Mouse (Mus musculus) embryonic facial prominence, embryonic 11.5 days (tissue): ENCODE results near the gene Vps26a. TPM values are rescaled to one million over a fixed set of nuclear protein-coding genes. Genes with fewer than 3 reads are reported as not detected.

ENCODE experiments used
- ATAC-seq: fragments of 200-750 bp; cut with Nextera tagmentation; replicated peaks from 2 replicates; pipeline ENCODE4 v1.8.0; 2017; ENCODE audit warnings: low read depth; ENCODE audit not compliant: insufficient number of reproducible peaks, low FRiP score, low TSS enrichment
- DNase-seq: peaks from one replicate; pipeline ENCODE4 v3.0.0-alpha.2; 2015; ENCODE audit warnings: low spot score
- H3K27ac ChIP-seq: fragments of 300-500 bp; sonication (generic); replicated peaks from 2 replicates; pipeline ENCODE4 v1.5.1; 2014; ENCODE audit warnings: mild to moderate bottlenecking, low read depth, low read length, control low read depth
- H3K27me3 ChIP-seq: fragments of 300-500 bp; sonication (generic); 2 replicates; pipeline ENCODE4 v1.6.1; 2014; ENCODE audit warnings: mild to moderate bottlenecking, low read length, moderate library complexity, mixed read lengths; ENCODE audit not compliant: control insufficient read depth, insufficient read depth
- H3K36me3 ChIP-seq: fragments of 300-500 bp; sonication (generic); replicated peaks from 2 replicates; pipeline ENCODE4 v1.6.1; 2014; ENCODE audit warnings: low read depth, mild to moderate bottlenecking, low read length, moderate library complexity, mixed read lengths; ENCODE audit not compliant: control insufficient read depth, insufficient read depth
- H3K4me1 ChIP-seq: fragments of 300-500 bp; sonication (generic); 2 replicates; pipeline ENCODE4 v1.6.1; 2014; ENCODE audit warnings: low read length, mixed read lengths; ENCODE audit not compliant: control insufficient read depth, insufficient read depth
- H3K4me2 ChIP-seq: fragments of 300-500 bp; sonication (generic); 2 replicates; pipeline ENCODE4 v1.6.1; 2014; ENCODE audit warnings: low read depth, mild to moderate bottlenecking, control low read depth, low read length, moderate library complexity
- H3K4me3 ChIP-seq: fragments of 300-500 bp; sonication (generic); 2 replicates; pipeline ENCODE4 v1.5.1; 2014; ENCODE audit warnings: low read depth, low read length, control low read depth
- H3K9ac ChIP-seq: fragments of 300-500 bp; sonication (generic); replicated peaks from 2 replicates; pipeline ENCODE4 v1.6.1; 2014; ENCODE audit warnings: mild to moderate bottlenecking, control low read depth, low read length
- H3K9me3 ChIP-seq: fragments of 300-500 bp; sonication (generic); replicated peaks from 2 replicates; pipeline ENCODE4 v1.6.1; 2016; ENCODE audit warnings: mild to moderate bottlenecking, low read length, inconsistent platforms, mixed read lengths; ENCODE audit not compliant: control insufficient read depth
- WGBS: fragments of 180-500 bp; shearing (Covaris S2); extraction: QIAGEN DNeasy Blood & Tissue Kit; methylation state at CpG from one replicate; pipeline ENCODE4 v1.1.7; 2014; 5-methylcytosine and 5-hydroxymethylcytosine counted together
- polyA plus RNA-seq: library from polyadenylated mRNA; unstranded; fragments of >200 nt; fragmentation: Nextera tagmentation; extraction: Ambion mirVana; gene quantifications from 2 replicates; pipeline ENCODE4 v1.2.1, GENCODE M21; 2014

The Vps26a gene
- polyA plus RNA-seq, 1 experiment from 2014 or later: 101 TPM

- no peak overlapping the region for H3K4me3 ChIP-seq
- H3K9ac ChIP-seq: no peak overlapping the region
- H3K9me3 ChIP-seq: no peaks in the 10 kb centered on the region
- 14% methylated on average over 1 of the region's 1 CpGs for WGBS
- H3K36me3 ChIP-seq: no peaks in the 10 kb centered on the region
- no peak overlapping the region for H3K4me2 ChIP-seq
- DNase-seq (peak; percentile 75), ATAC-seq (no peak)
- H3K27me3 ChIP-seq: no peaks in the 10 kb centered on the region
- H3K4me1 ChIP-seq: peaks cover 2% of the 10 kb centered on the region; the same call in 1 of the 2 replicates
- H3K27ac ChIP-seq: no peak overlapping the region
Observed at GRCm38 (mm10) chr10:62488266-62488665, 1.7 kb upstream of the Vps26a start.

GRCm38 (mm10) chr10:62485878-62486582, 575 bp downstream of the Vps26a start:
- H3K4me2 ChIP-seq: peak overlapping the region; percentile 47
- under 1% methylated on average over 39 of the region's 48 CpGs for WGBS
- ATAC-seq (peak; percentile 85), DNase-seq (peak; percentile 31)
- H3K9ac ChIP-seq: peak overlapping the region; percentile 78
- H3K27me3 ChIP-seq: no peaks in the 10 kb centered on the region
- H3K4me3 ChIP-seq: peak overlapping the region; percentile 97
- H3K4me1 ChIP-seq: peaks cover 2% of the 10 kb centered on the region; the same call in 1 of the 2 replicates
- H3K27ac ChIP-seq: peak overlapping the region; percentile 47; the same call in 1 of the 2 replicates
- H3K36me3 ChIP-seq: no peaks in the 10 kb centered on the region
- no peaks in the 10 kb centered on the region for H3K9me3 ChIP-seq

GRCm38 (mm10) chr10:62481108-62481852, 5.3 kb downstream of the Vps26a start:
- DNase-seq (no peak), ATAC-seq (no peak)
- 70% methylated on average over 7 of the region's 7 CpGs for WGBS
- Histone ChIP-seq H3K27ac (no peak overlapping the region; the same call in 1 of the 2 replicates), H3K4me1 (peaks cover 2% of the 10 kb centered on the region; the same call in 1 of the 2 replicates), H3K36me3 (no peaks in the 10 kb centered on the region), H3K4me2 (no peak overlapping the region), H3K4me3 (no peak overlapping the region), H3K9me3 (no peaks in the 10 kb centered on the region), H3K9ac (no peak overlapping the region), H3K27me3 (no peaks in the 10 kb centered on the region)

GRCm38 (mm10) chr10:62476980-62477379, 9.6 kb downstream of the Vps26a start:
- H3K27me3 ChIP-seq: no peaks in the 10 kb centered on the region
- ATAC-seq: no peak
- H3K36me3 ChIP-seq: no peaks in the 10 kb centered on the region; the same call in 1 of the 2 replicates
- no peak for DNase-seq
- no peak overlapping the region for H3K4me2 ChIP-seq
- no peak overlapping the region for H3K4me3 ChIP-seq
- 72% methylated on average over 2 of the region's 2 CpGs for WGBS
- no peak overlapping the region for H3K9ac ChIP-seq
- no peaks in the 10 kb centered on the region for H3K9me3 ChIP-seq
- H3K4me1 ChIP-seq: no peaks in the 10 kb centered on the region
- no peak overlapping the region for H3K27ac ChIP-seq

- WGBS: 93% methylated on average over 10 of the region's 10 CpGs
- no peaks in the 10 kb centered on the region for H3K4me1 ChIP-seq
- H3K36me3 ChIP-seq: no peaks in the 10 kb centered on the region; the same call in 1 of the 2 replicates
- H3K4me2 ChIP-seq: no peak overlapping the region
- no peak overlapping the region for H3K27ac ChIP-seq
- DNase-seq (no peak), ATAC-seq (no peak)
- H3K9me3 ChIP-seq: no peaks in the 10 kb centered on the region
- no peak overlapping the region for H3K9ac ChIP-seq
- no peak overlapping the region for H3K4me3 ChIP-seq
- no peaks in the 10 kb centered on the region for H3K27me3 ChIP-seq
Observed at GRCm38 (mm10) chr10:62474944-62475343, 11.7 kb downstream of the Vps26a start.

GRCm38 (mm10) chr10:62471105-62471504, 15.5 kb downstream of the Vps26a start:
- ATAC-seq (no peak), DNase-seq (no peak)
- Histone ChIP-seq H3K9ac (no peak overlapping the region), H3K27ac (no peak overlapping the region), H3K4me1 (no peaks in the 10 kb centered on the region), H3K4me3 (no peak overlapping the region), H3K27me3 (no peaks in the 10 kb centered on the region), H3K9me3 (no peaks in the 10 kb centered on the region), H3K36me3 (no peaks in the 10 kb centered on the region; the same call in 1 of the 2 replicates), H3K4me2 (no peak overlapping the region)
- 79% methylated on average over 5 of the region's 5 CpGs for WGBS

- 88% methylated on average over 4 of the region's 4 CpGs for WGBS
- Histone ChIP-seq H3K9me3 (no peaks in the 10 kb centered on the region), H3K9ac (no peak overlapping the region), H3K4me2 (no peak overlapping the region), H3K27ac (no peak overlapping the region), H3K4me1 (no peaks in the 10 kb centered on the region), H3K4me3 (no peak overlapping the region), H3K27me3 (no peaks in the 10 kb centered on the region), H3K36me3 (no peaks in the 10 kb centered on the region; the same call in 1 of the 2 replicates)
- ATAC-seq: no peak
- DNase-seq: no peak
Observed at GRCm38 (mm10) chr10:62469736-62470135, 16.9 kb downstream of the Vps26a start.

GRCm38 (mm10) chr10:62461321-62461720, 25.3 kb downstream of the Vps26a start:
- Histone ChIP-seq H3K36me3 (no peaks in the 10 kb centered on the region), H3K4me2 (no peak overlapping the region), H3K27me3 (no peaks in the 10 kb centered on the region), H3K27ac (no peak overlapping the region), H3K4me3 (no peak overlapping the region), H3K9ac (no peak overlapping the region), H3K9me3 (no peaks in the 10 kb centered on the region), H3K4me1 (no peaks in the 10 kb centered on the region)
- DNase-seq (no peak), ATAC-seq (no peak)
